20 mouse cellular contexts compared by ENCODE assay signal in the genomic region with DNA sequence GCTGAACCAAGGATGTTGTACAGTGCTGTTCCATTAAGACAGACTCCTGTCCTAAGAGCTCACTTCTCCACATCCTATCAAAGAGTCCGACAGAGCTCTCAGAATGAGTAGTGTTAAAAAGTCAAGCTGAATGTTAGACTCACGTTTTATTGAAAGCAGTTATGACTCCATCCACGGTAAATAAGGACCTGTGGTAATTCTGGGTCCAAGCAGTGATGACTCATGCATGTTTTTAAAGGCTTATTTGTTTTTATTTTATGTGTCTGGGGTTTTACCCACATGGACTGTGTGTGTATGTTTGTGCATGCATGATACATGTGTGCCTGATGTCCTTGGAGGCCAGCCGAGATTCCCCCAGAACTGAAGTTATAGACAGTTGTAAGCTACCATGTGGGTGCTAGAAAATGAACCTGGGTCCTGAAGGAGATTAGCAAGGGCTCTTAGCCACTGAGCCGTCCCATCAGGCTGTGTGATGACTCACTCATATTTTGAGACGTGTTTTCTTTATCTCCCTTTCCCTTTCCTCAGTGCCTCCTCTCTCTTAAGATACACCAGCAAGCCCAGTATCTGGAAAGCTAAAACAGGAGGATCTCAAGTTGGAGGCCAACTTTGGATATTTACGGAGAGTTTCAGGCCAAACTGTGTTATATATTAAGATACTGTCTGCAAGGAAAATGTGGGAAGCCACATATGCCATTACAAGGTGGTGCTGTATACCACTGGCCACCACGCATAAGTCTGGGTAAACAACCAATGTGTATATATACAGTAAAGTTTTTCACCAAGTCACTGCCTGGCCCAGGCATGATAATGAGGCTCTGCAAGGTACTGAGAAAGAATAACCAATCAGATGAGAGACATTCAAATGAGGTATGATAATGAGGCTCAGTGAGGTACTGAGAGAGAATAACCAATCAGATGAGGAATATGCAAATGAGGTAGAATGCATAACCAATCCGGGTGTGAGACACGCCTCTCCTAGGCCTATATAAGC. TPM values are rescaled to one million over a fixed set of nuclear protein-coding genes. Genes with fewer than 3 reads are reported as not detected.
DNase-seq lines count a peak whose midpoint lies in the region; ATAC-seq lines count a peak whose summit lies in the region.
"Had no signal": no experiment of that assay in that cellular context is flagged by ENCODE, and none has a peak within 500 bp of the region (broad histone marks: within the 10 kb centered on the region; RNA-seq: fewer than 3 reads in every experiment).

No protein-coding gene starts in this region.

- H3K36me3 ChIP-seq in liver, embryonic 15.5 days (replicated peaks) = no peaks in the 10 kb centered on the region
- no peaks in the 10 kb centered on the region for H3K36me3 ChIP-seq in kidney, embryonic 14.5 days (ENCODE audit: control insufficient read depth, insufficient read depth, low read length)
- H3K36me3 ChIP-seq: heart, embryonic 10.5 days had no signal

- peak overlapping the region; percentile 61 for H3K27ac ChIP-seq in liver, embryonic 15.5 days (replicated peaks)
- no peak overlapping the region for H3K27ac ChIP-seq in kidney, embryonic 14.5 days (ENCODE audit: low read depth, low read length)
- H3K27ac ChIP-seq: heart, embryonic 10.5 days; hindbrain, postnatal 0 days; stomach, postnatal 0 days had no signal

- 75% methylated on average over 10 of the region's 10 CpGs for WGBS in liver, embryonic 15.5 days (ENCODE audit: insufficient replicate concordance)
- WGBS in kidney, embryonic 14.5 days = 92% methylated on average over 8 of the region's 10 CpGs

- no peaks in the 10 kb centered on the region for H3K27me3 ChIP-seq in liver, embryonic 15.5 days
- no peaks in the 10 kb centered on the region for H3K27me3 ChIP-seq in kidney, embryonic 14.5 days (ENCODE audit: control insufficient read depth, insufficient read depth, low read length)

- DNase-seq in 3T3-L1 (ENCODE audit: low read depth, low spot score) = peak; percentile 70
- peak; percentile 30 for DNase-seq in CD4-positive helper T cell, adult 2 months (ENCODE audit: low read depth, low spot score)
- DNase-seq in cerebellum, postnatal 4 days (ENCODE audit: low spot score in 2 of 2) = no peak
- DNase-seq in gastrocnemius, adult 8-10 months (ENCODE audit: low spot score in 2 of 2) = no peak
- DNase-seq: adrenal gland, adult 8-10 months; cerebellum, adult 9-10 months; kidney, adult 18-20 months; kidney, postnatal 14 days; left cerebral cortex, postnatal 4 days; lung, postnatal 10 days; right cerebral cortex, postnatal 4 days had no signal

- no peak overlapping the region for H3K4me3 ChIP-seq in liver, embryonic 15.5 days (replicated peaks)
- H3K4me3 ChIP-seq in kidney, embryonic 14.5 days (ENCODE audit: low read length) = no peak overlapping the region
- H3K4me3 ChIP-seq: erythroblast, embryonic 14.5 days; heart, embryonic 10.5 days had no signal

- no peaks in the 10 kb centered on the region for H3K9me3 ChIP-seq in liver, embryonic 15.5 days (replicated peaks)
- no peaks in the 10 kb centered on the region for H3K9me3 ChIP-seq in kidney, embryonic 14.5 days (ENCODE audit: control insufficient read depth, low read length)
- H3K9me3 ChIP-seq: heart, embryonic 10.5 days had no signal

- H3K4me1 ChIP-seq in liver, embryonic 15.5 days (replicated peaks) = peaks cover 40% of the 10 kb centered on the region
- H3K4me1 ChIP-seq in kidney, embryonic 14.5 days (ENCODE audit: control insufficient read depth, insufficient read depth, low read length) = no peaks in the 10 kb centered on the region; the same call in 1 of the 2 replicates
- H3K4me1 ChIP-seq: heart, embryonic 10.5 days had no signal

- H3K4me2 ChIP-seq in liver, embryonic 15.5 days = no peak overlapping the region
- H3K4me2 ChIP-seq in kidney, embryonic 14.5 days (replicated peaks; ENCODE audit: low read depth, low read length) = no peak overlapping the region

- peak; percentile 67 for ATAC-seq in erythroid progenitor cell, adult 5-6 weeks (replicated peaks; ENCODE audit: low FRiP score, poor library complexity, severe bottlenecking)
- peak; percentile 81 for ATAC-seq in liver, embryonic 15.5 days (ENCODE audit: insufficient read depth)
- no peak for ATAC-seq in kidney, embryonic 14.5 days (ENCODE audit: low FRiP score, low TSS enrichment)
- ATAC-seq: forebrain, embryonic 14.5 days; hindbrain, postnatal 0 days; midbrain, embryonic 16.5 days had no signal

- no peak overlapping the region for H3K9ac ChIP-seq in liver, embryonic 15.5 days
- no peak overlapping the region for H3K9ac ChIP-seq in kidney, embryonic 14.5 days (ENCODE audit: low read depth, low read length)

RNA-seq across cellular contexts. Expression of gene Gpr19, which starts 5.8 kb away (rescaled TPM):
- 17.3 and 19.7 TPM in 2 replicates for total RNA-seq in erythroid progenitor cell, adult 5-6 weeks (2015; ENCODE audit: low replicate concordance)
- total RNA-seq in erythroid progenitor cell, adult 5-6 weeks (2017; ENCODE audit: low replicate concordance) = 7.2 and 11.9 TPM in 2 replicates
- 5.6 and 5.7 TPM in 2 replicates for polyA plus RNA-seq in liver, embryonic 15.5 days (2015; fragmentation: Nextera tagmentation; extraction: Ambion mirVana)
- total RNA-seq in gastrocnemius, adult 8-10 months (2022) = 1 to 10 TPM; 3.6 to 5.4 (median 4.7) TPM
- polyA plus RNA-seq in kidney, embryonic 14.5 days (2014; fragmentation: Nextera tagmentation; extraction: Ambion mirVana) = 12.1 and 13.1 TPM in 2 replicates

RNA-seq across cellular contexts. Expression of gene Cdkn1b, which starts 16.0 kb away (rescaled TPM):
- total RNA-seq in erythroid progenitor cell, adult 5-6 weeks (2015; ENCODE audit: low replicate concordance) = 62.7 and 90.5 TPM in 2 replicates
- total RNA-seq in erythroid progenitor cell, adult 5-6 weeks (2017; ENCODE audit: low replicate concordance) = 107 and 117 TPM in 2 replicates
- polyA plus RNA-seq in liver, embryonic 15.5 days (2015; fragmentation: Nextera tagmentation; extraction: Ambion mirVana) = 13.3 and 14.1 TPM in 2 replicates
- total RNA-seq in gastrocnemius, adult 8-10 months (2022) = 10 to 100 TPM; 30.9 to 37.5 (median 33.1) TPM
- 14.5 and 15.3 TPM in 2 replicates for polyA plus RNA-seq in kidney, embryonic 14.5 days (2014; fragmentation: Nextera tagmentation; extraction: Ambion mirVana)

Comparison
In these comparisons a context has a peak if more than half of its experiments do, and no peak if none do; other contexts are left out.
1. DNase-seq: peak in 3T3-L1 (single experiment) and CD4-positive helper T cell, adult 2 months (single experiment); none in cerebellum, postnatal 4 days (0 of 2) and gastrocnemius, adult 8-10 months (0 of 2).